Mouse (Mus musculus) kidney, embryonic 15.5 days (tissue): Measurements from ENCODE around the gene E130114P18Rik. TPM values are rescaled to one million over a fixed set of nuclear protein-coding genes. Genes with fewer than 3 reads are reported as not detected.

Source experiments
- ATAC-seq: fragments of 200-750 bp; cut with Nextera tagmentation; replicated peaks from 2 replicates; pipeline ENCODE4 v1.8.0; 2017; ENCODE audit warnings: moderate TSS enrichment; ENCODE audit not compliant: low FRiP score
- H3K27ac ChIP-seq: fragments of 300-500 bp; sonication (generic); 2 replicates; pipeline ENCODE4 v1.5.1; 2015; ENCODE audit warnings: mild to moderate bottlenecking, inconsistent platforms
- H3K27me3 ChIP-seq: fragments of 300-500 bp; sonication (generic); 2 replicates; pipeline ENCODE4 v1.6.1; 2015; ENCODE audit warnings: inconsistent platforms
- H3K36me3 ChIP-seq: fragments of 300-500 bp; sonication (generic); 2 replicates; pipeline ENCODE4 v1.6.1; 2015; ENCODE audit warnings: inconsistent platforms
- H3K4me1 ChIP-seq: fragments of 300-500 bp; sonication (generic); 2 replicates; pipeline ENCODE4 v1.6.1; 2015; ENCODE audit warnings: inconsistent platforms
- H3K4me2 ChIP-seq: fragments of 300-500 bp; sonication (generic); 2 replicates; pipeline ENCODE4 v1.6.1; 2015; ENCODE audit warnings: moderate library complexity, mild to moderate bottlenecking, inconsistent platforms
- H3K4me3 ChIP-seq: fragments of 300-500 bp; sonication (generic); replicated peaks from 2 replicates; pipeline ENCODE4 v1.5.1; 2015; ENCODE audit warnings: mild to moderate bottlenecking, inconsistent platforms
- H3K9ac ChIP-seq: fragments of 300-500 bp; sonication (generic); 2 replicates; pipeline ENCODE4 v1.6.1; 2015; ENCODE audit warnings: mild to moderate bottlenecking, inconsistent platforms
- H3K9me3 ChIP-seq: fragments of 300-500 bp; sonication (generic); replicated peaks from 2 replicates; pipeline ENCODE4 v1.6.1; 2016; ENCODE audit warnings: inconsistent platforms
- WGBS: fragments of 180-500 bp; shearing (Covaris S2); methylation state at CpG from one replicate; pipeline ENCODE4 v1.1.7; 2015; ENCODE audit warnings: mixed read lengths; 5-methylcytosine and 5-hydroxymethylcytosine counted together
- polyA plus RNA-seq: library from polyadenylated mRNA; unstranded; fragments of >200 nt; fragmentation: Nextera tagmentation; extraction: Ambion mirVana; gene quantifications from 2 replicates; pipeline ENCODE4 v1.2.1, GENCODE M21; 2015

The E130114P18Rik gene
- polyA plus RNA-seq: 0.51 and 0.59 TPM in 2 replicates

GRCm38 (mm10) chr4:97777706-97778176 lies at the start of gene E130114P18Rik:
TSS of gene E130114P18Rik (minus strand) at chr4:97778078.
- H3K27me3 ChIP-seq: peaks cover 68% of the 10 kb centered on the region
- H3K9ac ChIP-seq: peak within 1 kb of the TSS; percentile 87
- H3K4me3 ChIP-seq: peak within 1 kb of the TSS; percentile 78
- peak within 1 kb of the TSS; percentile 88 for H3K27ac ChIP-seq
- H3K36me3 ChIP-seq: 0 out of 2 replicates have a peak, but pooled peaks cover 2% of the 10 kb centered on the region
- H3K9me3 ChIP-seq: no peaks in the 10 kb centered on the region
- peak; percentile 63 for ATAC-seq
- peaks cover 41% of the 10 kb centered on the region for H3K4me1 ChIP-seq
- WGBS: under 1% methylated on average over 37 of the region's 37 CpGs
- H3K4me2 ChIP-seq: peak within 1 kb of the TSS; percentile 88

GRCm38 (mm10) chr4:97827115-97827514 lies 49.2 kb upstream of the E130114P18Rik start:
- Histone ChIP-seq H3K27ac (no peak overlapping the region), H3K4me2 (no peak overlapping the region), H3K4me3 (no peak overlapping the region), H3K9ac (no peak overlapping the region), H3K9me3 (no peaks in the 10 kb centered on the region), H3K27me3 (peaks cover 4% of the 10 kb centered on the region; the same call in 1 of the 2 replicates), H3K4me1 (peaks cover 5% of the 10 kb centered on the region; the same call in 1 of the 2 replicates), H3K36me3 (0 out of 2 replicates have a peak, but pooled peaks cover 3% of the 10 kb centered on the region)
- no peak for ATAC-seq
- 66% methylated on average over 6 of the region's 6 CpGs for WGBS

GRCm38 (mm10) chr4:97825841-97826240 lies 48.0 kb upstream of the E130114P18Rik start:
- Histone ChIP-seq H3K4me2 (no peak overlapping the region), H3K27ac (no peak overlapping the region), H3K27me3 (peaks cover 4% of the 10 kb centered on the region; the same call in 1 of the 2 replicates), H3K9ac (no peak overlapping the region), H3K4me3 (no peak overlapping the region), H3K4me1 (peaks cover 5% of the 10 kb centered on the region; the same call in 1 of the 2 replicates), H3K36me3 (no peaks in the 10 kb centered on the region), H3K9me3 (no peaks in the 10 kb centered on the region)
- ATAC-seq: no peak
- WGBS: 86% methylated on average over 4 of the region's 4 CpGs

GRCm38 (mm10) chr4:97825432-97825831 lies 47.6 kb upstream of the E130114P18Rik start:
- Histone ChIP-seq H3K36me3 (no peaks in the 10 kb centered on the region), H3K27me3 (peaks cover 4% of the 10 kb centered on the region; the same call in 1 of the 2 replicates), H3K4me3 (no peak overlapping the region), H3K9ac (no peak overlapping the region), H3K27ac (no peak overlapping the region), H3K9me3 (no peaks in the 10 kb centered on the region), H3K4me1 (peaks cover 5% of the 10 kb centered on the region; the same call in 1 of the 2 replicates), H3K4me2 (no peak overlapping the region)
- no peak for ATAC-seq
- WGBS: 84% methylated on average over 4 of the region's 4 CpGs

- H3K4me1 ChIP-seq: peaks cover 5% of the 10 kb centered on the region; the same call in 1 of the 2 replicates
- 0 out of 2 replicates have a peak, but pooled peaks cover under 1% of the 10 kb centered on the region for H3K27me3 ChIP-seq
- H3K27ac ChIP-seq: no peak overlapping the region
- no peaks in the 10 kb centered on the region for H3K36me3 ChIP-seq
- no peak overlapping the region for H3K9ac ChIP-seq
- no peak overlapping the region for H3K4me2 ChIP-seq
- no peaks in the 10 kb centered on the region for H3K9me3 ChIP-seq
- H3K4me3 ChIP-seq: no peak overlapping the region
- WGBS: 75% methylated on average over 4 of the region's 4 CpGs
- no peak for ATAC-seq
These were observed 46.6 kb upstream of the E130114P18Rik start for GRCm38 (mm10) chr4:97824451-97824850.

GRCm38 (mm10) chr4:97823512-97823911 lies 45.6 kb upstream of the E130114P18Rik start:
- Histone ChIP-seq H3K27me3 (no peaks in the 10 kb centered on the region), H3K4me1 (peaks cover 5% of the 10 kb centered on the region; the same call in 1 of the 2 replicates), H3K27ac (no peak overlapping the region), H3K4me3 (no peak overlapping the region), H3K36me3 (no peaks in the 10 kb centered on the region), H3K9me3 (no peaks in the 10 kb centered on the region), H3K9ac (no peak overlapping the region), H3K4me2 (no peak overlapping the region)
- WGBS: 89% methylated on average over 6 of the region's 6 CpGs
- no peak for ATAC-seq

- Histone ChIP-seq H3K4me2 (no peak overlapping the region), H3K27ac (no peak overlapping the region), H3K9me3 (no peaks in the 10 kb centered on the region), H3K9ac (no peak overlapping the region), H3K36me3 (no peaks in the 10 kb centered on the region), H3K4me3 (no peak overlapping the region), H3K4me1 (peaks cover 5% of the 10 kb centered on the region; the same call in 1 of the 2 replicates), H3K27me3 (no peaks in the 10 kb centered on the region)
- 72% methylated on average over 4 of the region's 4 CpGs for WGBS
- ATAC-seq: no peak
These were observed 43.8 kb upstream of the E130114P18Rik start for GRCm38 (mm10) chr4:97821556-97822251.

GRCm38 (mm10) chr4:97820474-97821259 lies 42.8 kb upstream of the E130114P18Rik start:
- 66% methylated on average over 4 of the region's 4 CpGs for WGBS
- H3K4me1 ChIP-seq: peaks cover 5% of the 10 kb centered on the region; the same call in 1 of the 2 replicates
- H3K9me3 ChIP-seq: no peaks in the 10 kb centered on the region
- no peak overlapping the region for H3K4me2 ChIP-seq
- H3K4me3 ChIP-seq: no peak overlapping the region
- no peak for ATAC-seq
- no peak overlapping the region for H3K9ac ChIP-seq
- H3K27ac ChIP-seq: no peak overlapping the region
- no peaks in the 10 kb centered on the region for H3K27me3 ChIP-seq
- no peaks in the 10 kb centered on the region for H3K36me3 ChIP-seq

- H3K9ac ChIP-seq: no peak overlapping the region
- no peak for ATAC-seq
- no peak overlapping the region for H3K27ac ChIP-seq
- H3K4me1 ChIP-seq: peaks cover under 1% of the 10 kb centered on the region; the same call in 1 of the 2 replicates
- H3K4me3 ChIP-seq: no peak overlapping the region
- no peak overlapping the region for H3K4me2 ChIP-seq
- WGBS: 77% methylated on average over 8 of the region's 8 CpGs
- no peaks in the 10 kb centered on the region for H3K9me3 ChIP-seq
- no peaks in the 10 kb centered on the region for H3K36me3 ChIP-seq
- no peaks in the 10 kb centered on the region for H3K27me3 ChIP-seq
These were observed 41.2 kb upstream of the E130114P18Rik start for GRCm38 (mm10) chr4:97819101-97819500.

GRCm38 (mm10) chr4:97818498-97818897 lies 40.6 kb upstream of the E130114P18Rik start:
- H3K9me3 ChIP-seq: no peaks in the 10 kb centered on the region

GRCm38 (mm10) chr4:97817741-97818140 lies 39.9 kb upstream of the E130114P18Rik start:
- Histone ChIP-seq H3K4me3 (no peak overlapping the region), H3K27me3 (no peaks in the 10 kb centered on the region), H3K36me3 (no peaks in the 10 kb centered on the region), H3K9me3 (no peaks in the 10 kb centered on the region), H3K27ac (no peak overlapping the region), H3K4me2 (no peak overlapping the region), H3K4me1 (no peaks in the 10 kb centered on the region), H3K9ac (no peak overlapping the region)
- WGBS: 60% methylated on average over 1 of the region's 1 CpGs
- no peak for ATAC-seq

More at GRCm38 (mm10) chr4:97818498-97818897, 40.6 kb upstream of the E130114P18Rik start:
- no peak overlapping the region for H3K4me3 ChIP-seq
- WGBS: 94% methylated on average over 3 of the region's 3 CpGs
- no peak for ATAC-seq
- no peaks in the 10 kb centered on the region for H3K36me3 ChIP-seq
- no peak overlapping the region for H3K27ac ChIP-seq
- no peaks in the 10 kb centered on the region for H3K4me1 ChIP-seq
- no peaks in the 10 kb centered on the region for H3K27me3 ChIP-seq
- H3K9ac ChIP-seq: no peak overlapping the region
- H3K4me2 ChIP-seq: no peak overlapping the region

GRCm38 (mm10) chr4:97816753-97817152 lies 38.9 kb upstream of the E130114P18Rik start:
- Histone ChIP-seq H3K4me2 (no peak overlapping the region), H3K36me3 (no peaks in the 10 kb centered on the region), H3K9me3 (no peaks in the 10 kb centered on the region), H3K9ac (no peak overlapping the region), H3K4me3 (no peak overlapping the region), H3K27me3 (no peaks in the 10 kb centered on the region), H3K27ac (no peak overlapping the region), H3K4me1 (no peaks in the 10 kb centered on the region)
- ATAC-seq: no peak
- WGBS: 83% methylated on average over 3 of the region's 3 CpGs
